Mouse (Mus musculus) cerebellum, postnatal 4 days (tissue): ENCODE results near the gene Gtpbp3.

Experiments used
- DNase-seq, 2 experiments: peaks; one replicate each; pipeline ENCODE4 v3.0.0; 2022; ENCODE audit warnings: low spot score in 2 of 2, mixed read lengths in 1 of 2

Gene Gtpbp3

GRCm38 (mm10) chr8:71530735-71531467 is 43.0 kb downstream of the Gtpbp3 start:
- peak in 1 of 2 experiments; percentile 21 for DNase-seq

GRCm38 (mm10) chr8:71534263-71534810 is 46.4 kb downstream of the Gtpbp3 start:
- no peak for DNase-seq

- no peak for DNase-seq
These were observed 47.8 kb downstream of the Gtpbp3 start for GRCm38 (mm10) chr8:71535663-71536062.

- DNase-seq = no peak
These were observed 49.3 kb downstream of the Gtpbp3 start, which contains the start of gene Bst2 for GRCm38 (mm10) chr8:71537028-71537867. Gene Bst2 (minus strand): TSS chr8:71537456.

- peak; percentile 78 to 92 for DNase-seq
These were observed 54.9 kb downstream of the Gtpbp3 start, which contains the start of gene Mvb12a for GRCm38 (mm10) chr8:71542632-71543343. Gene Mvb12a (plus strand): TSS chr8:71542922.

- DNase-seq = no peak
These were observed 55.9 kb downstream of the Gtpbp3 start for GRCm38 (mm10) chr8:71543755-71544154.

GRCm38 (mm10) chr8:71545053-71545452 is 57.1 kb downstream of the Gtpbp3 start:
- DNase-seq = no peak

GRCm38 (mm10) chr8:71547590-71547989 is 59.7 kb downstream of the Gtpbp3 start:
- DNase-seq = no peak
